Mouse (Mus musculus): ENCODE data around the gene Myof. TPM values are rescaled to one million over a fixed set of nuclear protein-coding genes. Genes with fewer than 3 reads are reported as not detected.
A peak's percentile ranks its signal among the peaks of the same experiment; 100 is the strongest.

The Myof gene
- total RNA-seq, 2 experiments from 2014 or later = 8.0 to 14.2 TPM

GRCm38 (mm10) chr19:37946696-37947095, 96.7 kb downstream of the Myof start:
- DNase-seq = no peak

GRCm38 (mm10) chr19:37946053-37946452, 97.3 kb downstream of the Myof start:
- DNase-seq = no peak

GRCm38 (mm10) chr19:37939203-37939602, 104.2 kb downstream of the Myof start:
- DNase-seq = no peak

- DNase-seq = no peak
Observed at GRCm38 (mm10) chr19:37937092-37937491, 106.3 kb downstream of the Myof start.

- DNase-seq = no peak
Observed at GRCm38 (mm10) chr19:37934640-37935039, 108.7 kb downstream of the Myof start.

GRCm38 (mm10) chr19:37932198-37932597, 111.2 kb downstream of the Myof start:
- DNase-seq = no peak

- DNase-seq = no peak
Observed at GRCm38 (mm10) chr19:37927911-37928310, 115.5 kb downstream of the Myof start.

GRCm38 (mm10) chr19:37925323-37925722, 118.1 kb downstream of the Myof start:
- DNase-seq = no peak

- DNase-seq = no peak
Observed at GRCm38 (mm10) chr19:37924266-37924665, 119.1 kb downstream of the Myof start.

- no peak for DNase-seq
Observed at GRCm38 (mm10) chr19:37921098-37921497, 122.3 kb downstream of the Myof start.

GRCm38 (mm10) chr19:37918515-37918932, 124.9 kb downstream of the Myof start:
- DNase-seq = no peak

- no peak for DNase-seq
Observed at GRCm38 (mm10) chr19:37914261-37914660, 129.1 kb downstream of the Myof start.

GRCm38 (mm10) chr19:37912501-37912900, 130.9 kb downstream of the Myof start:
- no peak for DNase-seq

- no peak for DNase-seq
Observed at GRCm38 (mm10) chr19:37909830-37910261, 133.5 kb downstream of the Myof start.

- no peak for DNase-seq
Observed at GRCm38 (mm10) chr19:37907451-37908320, 135.7 kb downstream of the Myof start.

GRCm38 (mm10) chr19:37906916-37907315, 136.5 kb downstream of the Myof start:
- DNase-seq = no peak

- no peak for DNase-seq
Observed at GRCm38 (mm10) chr19:37896081-37896480, 147.3 kb downstream of the Myof start.

- no peak for DNase-seq
Observed at GRCm38 (mm10) chr19:37891006-37891405, 152.4 kb downstream of the Myof start.

GRCm38 (mm10) chr19:37886355-37887120, 156.8 kb downstream of the Myof start:
- peak; percentile 36 for DNase-seq

- no peak for DNase-seq
Observed at GRCm38 (mm10) chr19:37881431-37882081, 161.8 kb downstream of the Myof start.

GRCm38 (mm10) chr19:37877511-37878167, 165.7 kb downstream of the Myof start:
- DNase-seq = no peak

GRCm38 (mm10) chr19:37876605-37877245, 166.7 kb downstream of the Myof start:
- DNase-seq = no peak
